Mouse (Mus musculus): ENCODE data around the gene Olfr470. TPM values are rescaled to one million over a fixed set of nuclear protein-coding genes. Genes with fewer than 3 reads are reported as not detected.
"Not testable (repeated sequence)": the region's sequence is repeated elsewhere in the genome, so short reads cannot be mapped to it uniquely, and the experiment has no call there.

Olfr470 gene
- polyA plus RNA-seq (2012; rRNA removed), result not detected in 2 replicates

GRCm38 (mm10) chr7:107847390-107847789 is at the start of gene Olfr470:
Gene Olfr470 (minus strand): TSS chr7:107847490.
- H3K27me3 ChIP-seq (replicated peaks; ENCODE audit: control insufficient read depth, insufficient read depth, low read length); H3K36me3 ChIP-seq (ENCODE audit: control insufficient read depth, insufficient read depth, low read length); H3K4me1 ChIP-seq (ENCODE audit: control insufficient read depth, insufficient read depth, low read length); DNase-seq; H3K4me3 ChIP-seq (ENCODE audit: insufficient read depth, low read depth, low read length); H3K27ac ChIP-seq (ENCODE audit: insufficient read depth, low read depth, low read length): not testable (repeated sequence)
- whole genome bisulfite sequencing, result 74% methylated on average over 1 of the region's 1 CpGs

- Histone ChIP-seq H3K36me3 (ENCODE audit: control insufficient read depth, insufficient read depth, low read length) (no peaks in the 10 kb centered on the region), H3K4me1 (ENCODE audit: control insufficient read depth, insufficient read depth, low read length) (no peaks in the 10 kb centered on the region), H3K27ac (ENCODE audit: insufficient read depth, low read depth, low read length) (no peak overlapping the region), H3K4me3 (ENCODE audit: insufficient read depth, low read depth, low read length) (no peak overlapping the region), H3K27me3 (replicated peaks; ENCODE audit: control insufficient read depth, insufficient read depth, low read length) (no peaks in the 10 kb centered on the region)
- WGBS, result 90% methylated on average over 1 of the region's 1 CpGs
- no peak for DNase-seq
- TF ChIP-seq POLR2A (IDR thresholded peaks at IDR 0.05; ENCODE audit: low read depth, low read length) (no peak), CTCF (conservative IDR thresholded peaks at IDR 0.05; ENCODE audit: insufficient read depth, insufficient read length, low read depth, low read length) (no peak)
Measured at GRCm38 (mm10) chr7:107841719-107842118, 5.6 kb downstream of the Olfr470 start.

DNA sequence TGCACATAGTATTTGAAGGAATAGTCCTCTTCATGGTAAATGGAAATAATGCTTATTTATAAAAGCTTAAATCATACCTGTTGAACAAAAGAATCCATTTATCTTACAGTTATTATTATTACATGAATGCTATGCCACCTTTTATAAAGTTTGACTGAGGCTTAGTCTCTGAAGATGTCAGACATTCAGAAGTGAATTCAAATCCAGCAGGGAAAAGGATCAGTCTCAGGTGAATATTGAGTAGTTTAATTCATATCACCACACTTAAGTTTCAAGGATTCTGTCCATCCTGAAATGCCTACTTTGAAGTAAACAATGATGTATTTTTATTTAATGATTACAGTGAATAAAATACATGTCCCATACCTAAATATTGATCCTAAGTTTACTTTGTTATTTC is 21.8 kb downstream of the Olfr470 start, which contains the start of gene Olfr469:
Gene Olfr469 (minus strand): TSS at position 101 of the 400 bp plus-strand sequence.
- not testable (repeated sequence) for H3K36me3 ChIP-seq (ENCODE audit: control insufficient read depth, insufficient read depth, low read length); H3K4me1 ChIP-seq (ENCODE audit: control insufficient read depth, insufficient read depth, low read length); H3K27ac ChIP-seq (ENCODE audit: insufficient read depth, low read depth, low read length); DNase-seq; H3K4me3 ChIP-seq (ENCODE audit: insufficient read depth, low read depth, low read length); H3K27me3 ChIP-seq (replicated peaks; ENCODE audit: control insufficient read depth, insufficient read depth, low read length)

DNA sequence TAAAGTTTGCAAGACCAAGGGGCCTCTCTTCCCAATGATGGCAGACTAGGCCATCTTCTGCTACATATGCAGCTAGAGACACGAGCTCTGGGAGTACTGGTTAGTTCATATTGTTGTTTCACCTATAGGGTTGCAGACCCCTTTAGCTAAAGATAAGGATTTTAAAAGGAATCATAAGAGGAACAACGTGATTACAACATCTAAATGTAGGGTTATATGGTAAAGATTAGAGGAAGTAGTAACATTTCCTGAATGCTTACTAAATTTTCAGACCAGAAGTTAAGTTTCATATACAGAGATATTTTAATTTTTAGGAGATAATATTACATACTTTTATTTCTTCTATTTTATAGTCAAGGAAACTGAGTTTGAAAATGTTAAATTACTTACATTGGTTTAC is 23.4 kb downstream of the Olfr470 start:
- H3K4me1 ChIP-seq (ENCODE audit: control insufficient read depth, insufficient read depth, low read length); H3K4me3 ChIP-seq (ENCODE audit: insufficient read depth, low read depth, low read length); H3K36me3 ChIP-seq (ENCODE audit: control insufficient read depth, insufficient read depth, low read length); H3K27ac ChIP-seq (ENCODE audit: insufficient read depth, low read depth, low read length); DNase-seq; H3K27me3 ChIP-seq (replicated peaks; ENCODE audit: control insufficient read depth, insufficient read depth, low read length): not testable (repeated sequence)
- 65% methylated on average over 2 of the region's 2 CpGs for WGBS

GRCm38 (mm10) chr7:107819442-107819841 is 27.8 kb downstream of the Olfr470 start:
- Histone ChIP-seq H3K4me1 (ENCODE audit: control insufficient read depth, insufficient read depth, low read length) (no peaks in the 10 kb centered on the region), H3K36me3 (ENCODE audit: control insufficient read depth, insufficient read depth, low read length) (no peaks in the 10 kb centered on the region), H3K27ac (ENCODE audit: insufficient read depth, low read depth, low read length) (no peak overlapping the region), H3K27me3 (replicated peaks; ENCODE audit: control insufficient read depth, insufficient read depth, low read length) (no peaks in the 10 kb centered on the region), H3K4me3 (ENCODE audit: insufficient read depth, low read depth, low read length) (no peak overlapping the region)
- TF ChIP-seq CTCF (conservative IDR thresholded peaks at IDR 0.05; ENCODE audit: insufficient read depth, insufficient read length, low read depth, low read length) (no peak), POLR2A (IDR thresholded peaks at IDR 0.05; ENCODE audit: low read depth, low read length) (no peak)
- peak; percentile 9 for DNase-seq

DNA sequence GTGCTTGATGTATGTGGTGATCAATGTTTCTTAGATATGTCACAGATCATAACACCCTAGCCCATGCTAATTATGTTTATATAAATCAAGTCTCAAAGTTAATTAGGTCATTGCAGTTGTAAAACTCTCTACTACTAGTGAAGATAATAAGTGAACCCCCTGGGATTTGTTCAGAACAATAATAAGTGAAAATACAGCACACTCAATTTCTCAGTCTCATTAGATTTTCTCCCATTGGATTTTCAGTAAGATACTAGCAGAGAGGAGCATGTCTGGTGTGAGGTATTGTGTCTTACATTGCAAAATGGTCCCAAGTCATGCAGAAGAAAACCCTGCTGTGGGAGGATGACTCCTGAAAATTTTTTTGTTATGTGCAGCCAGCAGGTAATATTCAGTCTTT is 35.3 kb downstream of the Olfr470 start, which contains the start of gene Olfr467:
Gene Olfr467 (plus strand): TSS at position 301 of the 400 bp plus-strand sequence.
- no peaks in the 10 kb centered on the region for H3K36me3 ChIP-seq (ENCODE audit: control insufficient read depth, insufficient read depth, low read length)
- H3K4me1 ChIP-seq (ENCODE audit: control insufficient read depth, insufficient read depth, low read length), result no peaks in the 10 kb centered on the region
- H3K27ac ChIP-seq (ENCODE audit: insufficient read depth, low read depth, low read length), result no peak within 1 kb of the TSS
- no peak within 1 kb of the TSS for H3K4me3 ChIP-seq (ENCODE audit: insufficient read depth, low read depth, low read length)
- no peak for DNase-seq
- no peak for TF ChIP-seq POLR2A (IDR thresholded peaks at IDR 0.05; ENCODE audit: low read depth, low read length)
- no peak for TF ChIP-seq CTCF (conservative IDR thresholded peaks at IDR 0.05; ENCODE audit: insufficient read depth, insufficient read length, low read depth, low read length)
- H3K27me3 ChIP-seq (replicated peaks; ENCODE audit: control insufficient read depth, insufficient read depth, low read length), result no peaks in the 10 kb centered on the region

GRCm38 (mm10) chr7:107802138-107802537 is 45.2 kb downstream of the Olfr470 start:
- no peak for DNase-seq
- Histone ChIP-seq H3K27ac (ENCODE audit: insufficient read depth, low read depth, low read length) (no peak overlapping the region), H3K4me3 (ENCODE audit: insufficient read depth, low read depth, low read length) (no peak overlapping the region), H3K4me1 (ENCODE audit: control insufficient read depth, insufficient read depth, low read length) (no peaks in the 10 kb centered on the region), H3K27me3 (replicated peaks; ENCODE audit: control insufficient read depth, insufficient read depth, low read length) (no peaks in the 10 kb centered on the region; the same call in 1 of the 2 replicates), H3K36me3 (ENCODE audit: control insufficient read depth, insufficient read depth, low read length) (no peaks in the 10 kb centered on the region)
- no peak for TF ChIP-seq POLR2A (IDR thresholded peaks at IDR 0.05; ENCODE audit: low read depth, low read length)
- TF ChIP-seq CTCF (conservative IDR thresholded peaks at IDR 0.05; ENCODE audit: insufficient read depth, insufficient read length, low read depth, low read length), result no peak
- 57% methylated on average over 3 of the region's 3 CpGs for WGBS

DNA sequence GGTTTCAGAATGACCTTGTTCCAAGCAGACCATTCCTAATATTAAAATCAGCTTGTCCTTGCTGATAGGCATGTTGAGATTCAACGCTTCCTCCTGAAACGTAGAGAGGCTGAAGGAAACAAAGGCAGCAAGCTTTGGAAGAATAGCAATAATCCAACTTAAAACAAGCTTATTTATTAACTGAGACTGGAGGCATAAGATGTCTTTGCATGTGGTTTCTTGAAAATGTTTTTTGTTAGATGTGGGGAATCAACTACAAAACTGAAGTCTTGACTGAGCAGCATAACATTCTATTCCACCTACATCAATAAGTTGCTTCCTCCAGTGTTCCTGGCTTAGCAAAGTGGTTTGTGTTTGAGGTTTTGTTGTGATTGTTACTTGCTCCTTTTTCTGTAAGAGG is 46.2 kb downstream of the Olfr470 start, which contains the start of gene Ovch2:
Gene Ovch2 (minus strand): TSS at position 101 of the 400 bp plus-strand sequence.
- no peak for TF ChIP-seq CTCF (conservative IDR thresholded peaks at IDR 0.05; ENCODE audit: insufficient read depth, insufficient read length, low read depth, low read length)
- no peaks in the 10 kb centered on the region for H3K4me1 ChIP-seq (ENCODE audit: control insufficient read depth, insufficient read depth, low read length)
- WGBS, result 82% methylated on average over 2 of the region's 2 CpGs

More for the DNA sequence above, 46.2 kb downstream of the Olfr470 start, which contains the start of gene Ovch2:
- DNase-seq, result no peak
- Histone ChIP-seq H3K36me3 (ENCODE audit: control insufficient read depth, insufficient read depth, low read length) (no peaks in the 10 kb centered on the region), H3K27me3 (replicated peaks; ENCODE audit: control insufficient read depth, insufficient read depth, low read length) (no peaks in the 10 kb centered on the region; the same call in 1 of the 2 replicates), H3K4me3 (ENCODE audit: insufficient read depth, low read depth, low read length) (no peak within 1 kb of the TSS), H3K27ac (ENCODE audit: insufficient read depth, low read depth, low read length) (no peak within 1 kb of the TSS)

All from kidney, adult 2 months (tissue).